Mouse (Mus musculus): ENCODE measurements around the gene Pcnx.

DNA sequence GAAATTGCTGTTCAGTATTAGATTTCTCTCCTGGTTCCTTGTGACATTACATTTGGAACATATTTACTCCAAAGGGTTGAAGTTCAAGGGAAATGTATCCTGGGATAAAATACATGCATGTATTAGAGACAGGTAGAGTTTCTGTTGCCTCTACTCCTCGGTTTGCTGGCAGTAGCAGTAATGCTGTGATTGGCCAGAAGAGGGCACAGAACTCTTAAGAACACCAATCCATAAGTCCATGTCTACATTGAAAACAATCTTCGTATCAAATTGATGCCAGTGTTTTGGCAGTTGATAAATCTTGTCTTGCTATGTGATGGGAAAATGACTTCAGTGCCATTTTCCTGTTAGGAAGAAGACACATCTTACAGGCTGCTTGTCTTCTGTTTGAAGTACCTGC, 115.0 kb downstream of the Pcnx start:
- TF ChIP-seq HCFC1 (IDR thresholded peaks at IDR 0.05; ENCODE audit: borderline replicate concordance, insufficient read depth, low read length) (no peak), ZNF384 (IDR thresholded peaks at IDR 0.05; ENCODE audit: low read depth, low read length) (no peak), ZC3H11A (IDR thresholded peaks at IDR 0.05; ENCODE audit: borderline replicate concordance, low read depth, low read length) (peak; percentile 34; the same call in 1 of the 2 replicates), MAFK (IDR thresholded peaks at IDR 0.05; ENCODE audit: insufficient read depth, low read depth, low read length) (no peak)
